Mouse (Mus musculus) testis, adult 2 months (tissue): ENCODE results near the gene Ubr4. TPM values are rescaled to one million over a fixed set of nuclear protein-coding genes. Genes with fewer than 3 reads are reported as not detected.
A peak's percentile ranks its signal among the peaks of the same experiment; 100 is the strongest.

ENCODE experiments used
- H3K27ac ChIP-seq: fragments of 200-500 bp; 2 replicates; pipeline ENCODE4 v1.5.1; 2012; ENCODE audit warnings: low read depth, low read length; ENCODE audit not compliant: control insufficient read depth, insufficient read depth
- H3K27me3 ChIP-seq: fragments of 200-500 bp; 2 replicates; pipeline ENCODE4 v1.6.1; 2012; ENCODE audit warnings: mild to moderate bottlenecking, low read length, moderate library complexity; ENCODE audit not compliant: control insufficient read depth, insufficient read depth
- H3K36me3 ChIP-seq: fragments of 200-500 bp; 2 replicates; pipeline ENCODE4 v1.6.1; 2012; ENCODE audit warnings: mild to moderate bottlenecking, low read length; ENCODE audit not compliant: control insufficient read depth, insufficient read depth
- H3K4me1 ChIP-seq: fragments of 200-500 bp; 2 replicates; pipeline ENCODE4 v1.6.1; 2012; ENCODE audit warnings: low read length; ENCODE audit not compliant: control insufficient read depth, insufficient read depth
- H3K4me3 ChIP-seq: fragments of 200-500 bp; 2 replicates; pipeline ENCODE4 v1.5.1; 2012; ENCODE audit warnings: low read depth, mild to moderate bottlenecking, low read length, moderate library complexity, mixed read lengths; ENCODE audit not compliant: control insufficient read depth
- CTCF ChIP-seq: fragments of 200-500 bp; IDR thresholded peaks from 2 replicates; pipeline ENCODE4 v1.5.1; 2012; ENCODE audit warnings: low read depth, mild to moderate bottlenecking, inconsistent platforms, low read length, moderate library complexity; ENCODE audit not compliant: control insufficient read depth, insufficient read depth, insufficient replicate concordance
- POLR2A ChIP-seq: fragments of 200-500 bp; IDR thresholded peaks from 2 replicates; pipeline ENCODE4 v1.6.1; 2012; ENCODE audit warnings: low read depth, mild to moderate bottlenecking, inconsistent platforms, low read length, moderate library complexity; ENCODE audit not compliant: control insufficient read depth
- polyA plus RNA-seq: library from polyadenylated mRNA; depleted of rRNA; stranded (reverse); fragments of >200 nt; gene quantifications from 2 replicates; pipeline ENCODE4 v1.2.3, GENCODE M21; 2012

Ubr4 gene
- polyA plus RNA-seq, 1 experiment = 312 TPM

- no peak for TF ChIP-seq POLR2A
- no peak for TF ChIP-seq CTCF
- Histone ChIP-seq H3K36me3 (no peaks in the 10 kb centered on the region), H3K4me1 (peaks cover 14% of the 10 kb centered on the region), H3K4me3 (peak overlapping the region; percentile 71), H3K27me3 (no peaks in the 10 kb centered on the region), H3K27ac (no peak overlapping the region)
Measured at GRCm38 (mm10) chr4:139311707-139312106, 40.7 kb upstream of the Ubr4 start.

DNA sequence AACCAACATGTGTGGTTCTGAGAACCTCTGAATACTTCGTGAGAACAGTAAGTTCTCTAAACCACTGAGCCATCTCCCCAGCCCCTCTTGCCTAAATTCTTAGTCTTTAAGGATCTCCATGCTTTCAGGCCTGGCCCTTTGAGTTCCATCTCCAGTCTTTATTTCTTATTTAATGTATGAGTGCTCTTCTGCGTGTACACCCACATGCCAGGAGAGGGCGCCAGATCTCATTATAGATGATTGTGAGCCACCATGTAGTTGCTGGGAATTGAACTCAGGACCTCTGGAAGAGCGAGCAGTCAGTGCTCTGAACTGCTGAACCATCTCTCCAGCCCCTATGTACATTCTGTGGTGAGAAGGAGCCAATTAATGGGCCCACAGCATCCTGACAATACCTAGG is 39.8 kb upstream of the Ubr4 start:
- no peaks in the 10 kb centered on the region for H3K36me3 ChIP-seq
- no peak overlapping the region for H3K27ac ChIP-seq
- no peaks in the 10 kb centered on the region for H3K27me3 ChIP-seq
- no peak for TF ChIP-seq POLR2A
- TF ChIP-seq CTCF = no peak
- H3K4me1 ChIP-seq = peaks cover 14% of the 10 kb centered on the region
- H3K4me3 ChIP-seq = no peak overlapping the region

- Histone ChIP-seq H3K27me3 (no peaks in the 10 kb centered on the region), H3K27ac (no peak overlapping the region), H3K36me3 (no peaks in the 10 kb centered on the region; the same call in 1 of the 2 replicates), H3K4me1 (no peaks in the 10 kb centered on the region), H3K4me3 (no peak overlapping the region)
- TF ChIP-seq POLR2A = no peak
- TF ChIP-seq CTCF = no peak
Measured at GRCm38 (mm10) chr4:139318449-139318848, 34.0 kb upstream of the Ubr4 start.

DNA sequence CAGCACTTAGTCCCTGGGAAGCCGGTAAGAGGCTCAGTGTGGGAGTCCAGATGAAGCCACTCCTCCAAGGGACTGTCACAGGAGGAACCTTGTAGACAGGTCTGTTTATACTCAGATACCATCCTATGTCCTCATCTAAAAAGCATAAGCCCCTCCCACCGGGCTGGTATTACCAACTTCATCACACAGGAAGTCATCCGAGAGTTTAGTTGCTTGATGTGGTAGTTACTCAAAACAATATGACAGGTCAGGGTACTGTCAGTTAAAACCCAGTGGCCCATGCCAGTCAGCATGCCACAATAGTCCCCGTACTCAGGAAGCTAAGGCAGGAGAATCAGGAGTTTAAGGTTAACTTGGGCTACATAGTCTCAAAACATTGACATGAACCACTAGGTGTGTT is 32.7 kb upstream of the Ubr4 start:
- TF ChIP-seq CTCF (no peak), POLR2A (no peak)

GRCm38 (mm10) chr4:139330605-139331004 is 21.8 kb upstream of the Ubr4 start:
- Histone ChIP-seq H3K4me1 (peaks cover 4% of the 10 kb centered on the region; the same call in 1 of the 2 replicates), H3K27me3 (no peaks in the 10 kb centered on the region), H3K4me3 (peak overlapping the region; percentile 64), H3K36me3 (no peaks in the 10 kb centered on the region), H3K27ac (no peak overlapping the region)
- TF ChIP-seq CTCF (peak; percentile 59; the same call in 1 of the 2 replicates), POLR2A (no peak)

More for the DNA sequence above, 32.7 kb upstream of the Ubr4 start:
- H3K27ac ChIP-seq = no peak overlapping the region
- H3K4me3 ChIP-seq = peak overlapping the region; percentile 46
- H3K36me3 ChIP-seq = no peaks in the 10 kb centered on the region; the same call in 1 of the 2 replicates
- H3K27me3 ChIP-seq = no peaks in the 10 kb centered on the region
- no peaks in the 10 kb centered on the region for H3K4me1 ChIP-seq

DNA sequence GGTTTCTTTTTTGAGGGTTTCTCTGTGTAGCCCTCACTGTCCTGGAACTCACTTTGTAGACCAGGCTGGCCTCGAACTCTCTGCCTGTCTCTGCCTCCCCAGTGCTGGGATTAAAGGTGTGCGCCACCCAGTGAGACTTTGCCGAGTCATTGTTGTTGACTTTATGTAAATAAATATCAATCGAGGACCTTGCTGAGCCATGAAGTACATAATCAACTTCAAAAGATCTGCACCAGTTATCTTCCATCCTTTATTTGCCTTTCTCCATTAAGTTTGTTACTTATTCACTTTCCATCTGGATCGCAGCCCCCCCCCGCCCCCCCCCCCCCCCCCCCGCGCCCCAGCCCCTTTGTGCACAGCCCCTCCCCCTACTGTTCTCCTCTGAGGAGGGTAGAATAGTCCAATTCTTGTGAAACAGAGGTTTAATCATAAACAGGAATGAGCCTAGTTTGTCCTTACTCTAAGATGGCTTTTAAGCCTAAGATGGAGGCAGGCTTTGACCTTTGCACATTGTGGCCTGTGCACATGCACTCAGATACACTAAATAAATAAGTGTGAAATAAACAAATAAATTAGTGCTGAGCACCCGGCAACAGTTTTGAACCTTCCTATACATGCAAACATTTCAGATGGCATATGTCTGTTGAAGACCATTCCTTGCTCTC is 17.6 kb upstream of the Ubr4 start:
- Histone ChIP-seq H3K4me3 (no peak overlapping the region), H3K36me3 (no peaks in the 10 kb centered on the region), H3K27ac (no peak overlapping the region), H3K27me3 (no peaks in the 10 kb centered on the region), H3K4me1 (peaks cover 11% of the 10 kb centered on the region)
- TF ChIP-seq CTCF = no peak
- no peak for TF ChIP-seq POLR2A

DNA sequence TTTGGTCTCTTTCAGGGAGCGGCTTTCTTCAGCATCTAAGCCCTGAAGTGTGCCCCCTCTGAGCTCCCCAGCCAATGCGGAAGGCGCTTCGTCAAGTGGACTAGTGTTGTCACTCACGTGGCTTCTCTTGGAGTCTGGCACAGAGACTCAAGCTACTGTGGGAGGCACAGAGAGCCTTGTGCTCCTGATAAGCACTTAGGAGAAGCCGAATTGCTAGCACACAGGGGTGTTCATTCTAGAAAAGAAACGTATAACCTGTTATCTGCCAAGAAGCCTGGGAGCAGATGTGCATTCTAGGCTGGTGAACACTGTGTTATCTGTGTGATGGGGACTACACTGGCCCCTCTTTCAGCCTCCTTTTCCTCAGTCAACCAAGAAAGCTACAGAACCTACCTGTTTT is 16.9 kb upstream of the Ubr4 start:
- Histone ChIP-seq H3K4me1 (peaks cover 11% of the 10 kb centered on the region), H3K27me3 (no peaks in the 10 kb centered on the region), H3K36me3 (no peaks in the 10 kb centered on the region), H3K4me3 (no peak overlapping the region), H3K27ac (no peak overlapping the region)
- TF ChIP-seq POLR2A (no peak), CTCF (no peak)
